Mouse (Mus musculus): ENCODE data around the gene Pex7. TPM values are rescaled to one million over a fixed set of nuclear protein-coding genes. Genes with fewer than 3 reads are reported as not detected.

Pex7 gene
- total and polyA plus RNA-seq, 3 experiments: 15.8 to 22.1 TPM; not detected in 1

DNA sequence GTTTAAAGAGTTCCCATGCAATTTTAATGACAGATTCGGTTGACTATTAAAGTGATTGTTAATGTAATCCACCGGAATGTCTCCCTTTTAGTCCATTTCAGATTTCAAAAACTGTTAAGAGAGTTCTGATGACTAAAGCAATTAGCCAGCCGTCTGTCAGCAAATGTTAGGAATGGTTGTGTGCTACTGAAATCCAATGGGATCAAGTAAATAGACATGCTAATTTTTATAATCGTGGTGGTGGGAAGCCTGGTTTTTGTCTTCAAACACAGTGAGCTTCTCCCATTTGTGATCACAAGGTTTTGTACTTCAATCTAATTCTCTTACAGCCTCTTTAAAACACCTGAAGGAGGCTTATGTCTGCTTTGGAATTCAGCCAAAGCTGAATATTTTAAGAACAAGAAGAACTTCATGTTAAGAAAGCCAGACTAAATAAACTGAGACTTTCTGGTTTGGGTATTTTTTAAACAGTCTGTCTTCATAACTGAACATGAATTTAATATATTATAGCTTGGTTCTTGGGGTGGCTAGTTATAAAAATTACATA, 28.4 kb upstream of the Pex7 start:
- no peaks in the 10 kb centered on the region for H3K9me3 ChIP-seq (replicated peaks; ENCODE audit: insufficient read depth, low read length)
- H3K27ac ChIP-seq (ENCODE audit: control insufficient read depth, low read depth, low read length): no peak overlapping the region
- H3K9ac ChIP-seq (ENCODE audit: control insufficient read depth, low read depth, low read length, poor library complexity, severe bottlenecking): no peak overlapping the region
- H3K36me3 ChIP-seq (ENCODE audit: control insufficient read depth in 1 of 2, insufficient read depth in 2 of 2, low read length in 2 of 2): peaks cover 0 to 13% of the 10 kb centered on the region in 2 experiments; a peak in 2 of 4 replicates
- H3K4me1 ChIP-seq (ENCODE audit: control insufficient read depth in 1 of 2, insufficient read depth in 2 of 2, low read length in 2 of 2): peaks cover 2 to 19% of the 10 kb centered on the region in 2 experiments
- no peak for DNase-seq (ENCODE audit: low read depth, low spot score)
- H3K27me3 ChIP-seq (ENCODE audit: control insufficient read depth in 1 of 2, insufficient read depth in 2 of 2, low read length in 2 of 2): peaks cover 19 to 20% of the 10 kb centered on the region in 2 experiments
- no peak for TF ChIP-seq MAX (IDR thresholded peaks at IDR 0.05; ENCODE audit: low read length)
- no peak for TF ChIP-seq POLR2AphosphoS5 (IDR thresholded peaks at IDR 0.05; ENCODE audit: borderline replicate concordance, low read depth, low read length)
- no peak for TF ChIP-seq CHD2 (IDR thresholded peaks at IDR 0.05; ENCODE audit: low read length)
- no peak for TF ChIP-seq TCF12 (IDR thresholded peaks at IDR 0.05; ENCODE audit: low read depth, low read length)
- no peak for TF ChIP-seq USF2 (IDR thresholded peaks at IDR 0.05; ENCODE audit: borderline replicate concordance in 1 of 2, insufficient read depth in 1 of 2, low read depth in 1 of 2, low read length in 2 of 2)
- no peak for TF ChIP-seq USF1 (IDR thresholded peaks at IDR 0.05; ENCODE audit: low read depth, low read length)
- TF ChIP-seq NRF1 (IDR thresholded peaks at IDR 0.05; ENCODE audit: insufficient read depth, low read depth, low read length, poor library complexity, severe bottlenecking): no peak
- no peaks in the 10 kb centered on the region for H3K79me2 ChIP-seq (ENCODE audit: control insufficient read depth, insufficient read depth, low read length, poor library complexity)
- H3K4me3 ChIP-seq (ENCODE audit: control insufficient read depth in 1 of 2, insufficient read depth in 1 of 2, low read depth in 2 of 2, low read length in 2 of 2): no peak overlapping the region

DNA sequence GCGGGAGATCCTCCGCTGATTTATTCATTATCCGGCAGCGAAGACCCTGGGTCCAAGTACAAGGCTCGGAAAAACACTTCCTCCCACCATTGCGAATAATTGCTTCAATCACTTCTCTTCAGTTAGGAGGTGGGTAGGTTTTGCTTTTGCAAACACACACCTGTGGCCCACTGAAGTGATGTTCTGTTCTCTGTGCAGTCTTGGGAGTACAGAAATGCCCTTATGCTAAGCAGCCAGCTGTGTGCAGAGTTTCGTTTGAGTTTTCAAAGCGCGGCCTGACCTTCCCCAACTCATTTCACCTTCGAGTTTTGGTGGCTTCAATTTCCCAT, 27.8 kb upstream of the Pex7 start:
- no peak overlapping the region for H3K27ac ChIP-seq (ENCODE audit: control insufficient read depth, low read depth, low read length)
- H3K36me3 ChIP-seq (ENCODE audit: control insufficient read depth in 1 of 2, insufficient read depth in 2 of 2, low read length in 2 of 2): peaks cover 0 to 11% of the 10 kb centered on the region in 2 experiments; a peak in 2 of 4 replicates
- no peaks in the 10 kb centered on the region for H3K9me3 ChIP-seq (replicated peaks; ENCODE audit: insufficient read depth, low read length)
- peak overlapping the region in 1 of 2 experiments; percentile 63; a peak in 1 of 4 replicates for H3K4me3 ChIP-seq (ENCODE audit: control insufficient read depth in 1 of 2, insufficient read depth in 1 of 2, low read depth in 2 of 2, low read length in 2 of 2)
- H3K27me3 ChIP-seq (ENCODE audit: control insufficient read depth in 1 of 2, insufficient read depth in 2 of 2, low read length in 2 of 2): peaks cover 19 to 23% of the 10 kb centered on the region in 2 experiments
- no peak overlapping the region for H3K9ac ChIP-seq (ENCODE audit: control insufficient read depth, low read depth, low read length, poor library complexity, severe bottlenecking)
- peaks cover 2 to 15% of the 10 kb centered on the region in 2 experiments for H3K4me1 ChIP-seq (ENCODE audit: control insufficient read depth in 1 of 2, insufficient read depth in 2 of 2, low read length in 2 of 2)
- H3K79me2 ChIP-seq (ENCODE audit: control insufficient read depth, insufficient read depth, low read length, poor library complexity): no peaks in the 10 kb centered on the region
- TF ChIP-seq RAD21 (IDR thresholded peaks at IDR 0.05; ENCODE audit: low read depth, low read length) (no peak), HCFC1 (IDR thresholded peaks at IDR 0.05; ENCODE audit: low read depth, low read length) (no peak)
- DNase-seq (ENCODE audit: low read depth, low spot score): no peak

DNA sequence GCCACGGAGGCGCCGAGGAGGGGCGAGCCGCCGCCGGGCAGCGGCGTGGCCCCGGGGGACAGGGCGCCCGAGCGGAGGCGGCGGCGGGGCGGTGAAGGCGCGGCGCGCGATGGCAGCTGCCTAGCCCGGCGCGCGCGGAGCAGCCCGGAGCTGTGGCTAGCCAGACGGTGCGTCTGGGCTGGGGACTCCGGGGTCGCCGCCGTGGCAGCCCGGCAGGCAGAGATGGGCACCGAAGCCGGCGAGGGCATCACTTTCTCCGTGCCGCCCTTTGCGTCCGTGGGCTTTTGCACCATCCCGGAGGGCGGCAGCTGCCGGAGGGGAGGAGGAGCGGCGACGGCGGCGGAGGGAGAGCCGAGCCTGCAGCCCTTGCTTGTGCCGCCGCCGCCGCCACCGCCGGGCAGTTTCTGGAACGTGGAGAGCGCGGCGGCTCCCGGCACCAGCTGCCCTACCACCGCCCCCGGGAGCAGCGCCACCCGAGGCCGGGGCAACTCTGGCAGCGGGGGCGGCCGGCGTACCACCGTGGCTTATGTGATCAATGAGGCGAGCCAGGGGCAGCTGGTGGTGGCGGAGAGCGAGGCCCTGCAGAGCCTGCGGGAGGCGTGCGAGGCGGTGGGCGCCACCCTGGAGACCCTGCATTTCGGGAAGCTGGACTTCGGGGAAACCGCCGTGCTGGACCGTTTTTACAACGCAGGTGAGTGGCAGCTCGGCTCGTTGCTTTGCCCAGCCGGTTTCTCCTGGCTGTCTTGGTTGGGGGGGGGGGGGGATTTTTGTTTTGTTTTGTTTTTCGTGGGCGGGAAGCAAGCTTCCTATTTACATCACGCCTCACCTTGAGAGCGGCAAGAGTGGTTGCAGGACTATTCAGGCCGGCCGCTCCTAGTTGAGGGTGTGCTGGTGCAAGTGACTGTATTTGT, 27.1 kb upstream of the Pex7 start, which contains the start of gene Map3k5:
Gene Map3k5, plus strand, starts transcription at position 89 of the 911 bp plus-strand sequence.
- Histone ChIP-seq H3K27ac (ENCODE audit: control insufficient read depth, low read depth, low read length) (no peak within 1 kb of the TSS), H3K79me2 (ENCODE audit: control insufficient read depth, insufficient read depth, low read length, poor library complexity) (no peaks in the 10 kb centered on the region), H3K4me3 (ENCODE audit: control insufficient read depth in 1 of 2, insufficient read depth in 1 of 2, low read depth in 2 of 2, low read length in 2 of 2) (peak within 1 kb of the TSS; percentile 30 to 63; a peak in 3 of 4 replicates), H3K9ac (ENCODE audit: control insufficient read depth, low read depth, low read length, poor library complexity, severe bottlenecking) (peak within 1 kb of the TSS; percentile 53), H3K9me3 (replicated peaks; ENCODE audit: insufficient read depth, low read length) (no peaks in the 10 kb centered on the region), H3K4me1 (ENCODE audit: control insufficient read depth in 1 of 2, insufficient read depth in 2 of 2, low read length in 2 of 2) (peaks cover under 1 to 10% of the 10 kb centered on the region in 2 experiments), H3K36me3 (ENCODE audit: control insufficient read depth in 1 of 2, insufficient read depth in 2 of 2, low read length in 2 of 2) (peaks cover 0 to 7% of the 10 kb centered on the region in 2 experiments; a peak in 2 of 4 replicates), H3K27me3 (ENCODE audit: control insufficient read depth in 1 of 2, insufficient read depth in 2 of 2, low read length in 2 of 2) (peaks cover 19 to 24% of the 10 kb centered on the region in 2 experiments)
- DNase-seq (ENCODE audit: low read depth, low spot score): peak; percentile 31
- TF ChIP-seq ZNF384 (IDR thresholded peaks at IDR 0.05; ENCODE audit: low read depth, low read length) (no peak), POLR2A (IDR thresholded peaks at IDR 0.05; ENCODE audit: control insufficient read depth in 1 of 2, insufficient read depth in 1 of 2, low read depth in 1 of 2, low read length in 2 of 2, poor library complexity in 1 of 2) (0 out of 4 replicates have a peak, but pooled peaks of 1 of the 2 experiments have one; percentile 13), SMC3 (IDR thresholded peaks at IDR 0.05; ENCODE audit: low read depth, low read length) (no peak), MAFK (IDR thresholded peaks at IDR 0.05; ENCODE audit: borderline replicate concordance, low read depth, low read length) (no peak), TAL1 (IDR thresholded peaks at IDR 0.05; ENCODE audit: low read length) (no peak)
